Mouse (Mus musculus) T-helper 17 cell (primary cell): Measurements from ENCODE around the gene Smg7.

Experiments
- in situ Hi-C, 2 experiments: fragments of 300-600 bp; cut with MboI, MseI; formaldehyde crosslinking; loops; 1 replicate in 1 of 2; 2 replicates in 1 of 2; pipeline ENCODE4 v1.15.1; 2025; ENCODE audit warnings: high pct_unique_total_duplicates in 2 of 2

Gene Smg7

GRCm38 (mm10) chr1:152809541-152810252, 92.7 kb downstream of the Smg7 start:
- in situ Hi-C loops: no loop called here

GRCm38 (mm10) chr1:152808392-152808680, 94.1 kb downstream of the Smg7 start:
- in situ Hi-C loops: no loop called here

- in situ Hi-C loops: no loop called here
Observed at GRCm38 (mm10) chr1:152807619-152808391, 94.6 kb downstream of the Smg7 start.

GRCm38 (mm10) chr1:152804907-152805306, 97.5 kb downstream of the Smg7 start:
- in situ Hi-C loops: no loop called here

GRCm38 (mm10) chr1:152800633-152801176, 101.7 kb downstream of the Smg7 start:
- in situ Hi-C loops: no loop called here

- in situ Hi-C loops: loop anchor here in 1 of 2 experiments (25.0 kb wide), 1 partner anchor 262 kb away; no protein-coding TSS in a partner anchor
Observed at GRCm38 (mm10) chr1:152799897-152800296, 102.5 kb downstream of the Smg7 start, which contains the start of gene Ncf2. Gene Ncf2 (plus strand): TSS chr1:152800194.

- in situ Hi-C loops: loop anchor here in 1 of 2 experiments (25.0 kb wide), 1 partner anchor 264 kb away; no protein-coding TSS in a partner anchor
Observed at GRCm38 (mm10) chr1:152798125-152798524, 104.3 kb downstream of the Smg7 start.

- in situ Hi-C loops: loop anchor here in 1 of 2 experiments (25.0 kb wide), 1 partner anchor 266 kb away; no protein-coding TSS in a partner anchor
Observed at GRCm38 (mm10) chr1:152796683-152797263, 105.7 kb downstream of the Smg7 start.

GRCm38 (mm10) chr1:152795688-152796255, 106.7 kb downstream of the Smg7 start:
- in situ Hi-C loops: loop anchor here in 1 of 2 experiments (25.0 kb wide), 1 partner anchor 267 kb away; no protein-coding TSS in a partner anchor

- in situ Hi-C loops: loop anchor here (5.0 to 25.0 kb wide), 2 partner anchors 94 to 269 kb away; no protein-coding TSS in a partner anchor
Observed at GRCm38 (mm10) chr1:152793495-152794130, 108.8 kb downstream of the Smg7 start.

GRCm38 (mm10) chr1:152792736-152793494, 109.5 kb downstream of the Smg7 start:
- in situ Hi-C loops: loop anchor here (5.0 to 25.0 kb wide), 2 partner anchors 94 to 269 kb away; no protein-coding TSS in a partner anchor

- in situ Hi-C loops: loop anchor here (5.0 to 25.0 kb wide), 2 partner anchors 96 to 271 kb away; no protein-coding TSS in a partner anchor
Observed at GRCm38 (mm10) chr1:152791269-152791668, 111.2 kb downstream of the Smg7 start.

- in situ Hi-C loops: loop anchor here (5.0 to 25.0 kb wide), 2 partner anchors 96 to 271 kb away; no protein-coding TSS in a partner anchor
Observed at GRCm38 (mm10) chr1:152790821-152791220, 111.6 kb downstream of the Smg7 start.

GRCm38 (mm10) chr1:152790254-152790653, 112.2 kb downstream of the Smg7 start:
- in situ Hi-C loops: loop anchor here (5.0 to 25.0 kb wide), 2 partner anchors 97 to 272 kb away; no protein-coding TSS in a partner anchor

- in situ Hi-C loops: loop anchor here in 1 of 2 experiments (25.0 kb wide), 1 partner anchor 274 kb away; no protein-coding TSS in a partner anchor
Observed at GRCm38 (mm10) chr1:152788121-152788660, 114.3 kb downstream of the Smg7 start.
